Mouse (Mus musculus): ENCODE data around the gene Lrrc36.

DNA sequence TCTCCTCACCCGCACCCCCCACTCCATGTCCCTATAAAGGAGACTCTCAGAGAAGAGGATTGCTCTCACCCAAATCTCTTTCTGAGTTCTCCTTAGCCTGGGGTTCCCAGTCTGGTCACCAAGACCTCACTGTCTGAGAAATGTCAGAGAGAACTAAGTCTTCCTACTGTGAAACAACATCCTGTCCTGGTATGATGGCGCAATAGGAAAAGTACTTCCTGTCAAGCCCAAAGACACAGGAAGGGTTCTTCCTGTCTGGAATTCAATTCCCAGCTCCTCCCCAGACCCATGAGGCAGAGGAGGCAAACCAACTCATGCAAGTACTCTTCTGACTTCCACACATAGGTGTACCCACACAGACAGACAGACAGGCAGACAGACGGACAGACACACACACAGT, 91.2 kb downstream of the Lrrc36 start:
- no peak for TF ChIP-seq POLR2A (IDR thresholded peaks at IDR 0.05; ENCODE audit: low read depth, low read length)
- no peak for TF ChIP-seq CTCF (IDR thresholded peaks at IDR 0.05; ENCODE audit: extremely low read depth, insufficient read length, insufficient replicate concordance, low read depth, low read length)
